Mouse (Mus musculus) liver, embryonic 16.5 days (tissue): ENCODE measurements around the gene Mgat4a. TPM values are rescaled to one million over a fixed set of nuclear protein-coding genes. Genes with fewer than 3 reads are reported as not detected.

Experiments
- ATAC-seq: fragments of 200-750 bp; cut with Nextera tagmentation; 2 replicates; pipeline ENCODE4 v1.8.0; 2017; ENCODE audit warnings: low read depth, mild to moderate bottlenecking, moderate number of reproducible peaks, moderate library complexity
- H3K27ac ChIP-seq: fragments of 300-500 bp; sonication (generic); 2 replicates; pipeline ENCODE4 v1.5.1; 2014; ENCODE audit warnings: mild to moderate bottlenecking, low read length
- H3K27me3 ChIP-seq: fragments of 300-500 bp; sonication (generic); 2 replicates; pipeline ENCODE4 v1.6.1; 2014; ENCODE audit warnings: low read depth, low read length, mixed read lengths; ENCODE audit not compliant: control insufficient read depth, insufficient read depth
- H3K36me3 ChIP-seq: fragments of 300-500 bp; sonication (generic); 2 replicates; pipeline ENCODE4 v1.6.1; 2014; ENCODE audit warnings: mild to moderate bottlenecking; ENCODE audit not compliant: control insufficient read depth, insufficient read depth
- H3K4me1 ChIP-seq: fragments of 300-500 bp; sonication (generic); 2 replicates; pipeline ENCODE4 v1.6.1; 2014; ENCODE audit warnings: low read depth, low read length, mixed read lengths; ENCODE audit not compliant: control insufficient read depth
- H3K4me2 ChIP-seq: fragments of 300-500 bp; sonication (generic); 2 replicates; pipeline ENCODE4 v1.6.1; 2014; ENCODE audit warnings: low read depth, low read length, mixed read lengths
- H3K4me3 ChIP-seq: fragments of 300-500 bp; sonication (generic); 2 replicates; pipeline ENCODE4 v1.5.1; 2014; ENCODE audit warnings: low read depth, mild to moderate bottlenecking, low read length
- H3K9ac ChIP-seq: fragments of 300-500 bp; sonication (generic); 2 replicates; pipeline ENCODE4 v1.6.1; 2014; ENCODE audit warnings: low read depth, low read length
- H3K9me3 ChIP-seq: fragments of 300-500 bp; sonication (generic); replicated peaks from 2 replicates; pipeline ENCODE4 v1.6.1; 2016; ENCODE audit warnings: low read length; ENCODE audit not compliant: control insufficient read depth
- WGBS: fragments of 180-500 bp; shearing (Covaris S2); extraction: QIAGEN DNeasy Blood & Tissue Kit; methylation state at CpG from one replicate; pipeline ENCODE4 v1.1.7; 2014; ENCODE audit not compliant: insufficient replicate concordance; 5-methylcytosine and 5-hydroxymethylcytosine counted together
- polyA plus RNA-seq: library from polyadenylated mRNA; unstranded; fragments of >200 nt; fragmentation: Nextera tagmentation; extraction: Ambion mirVana; gene quantifications from 2 replicates; pipeline ENCODE4 v1.2.1, GENCODE M21; 2015

The Mgat4a gene
- polyA plus RNA-seq, 1 experiment from 2014 or later: 0.86 TPM

DNA sequence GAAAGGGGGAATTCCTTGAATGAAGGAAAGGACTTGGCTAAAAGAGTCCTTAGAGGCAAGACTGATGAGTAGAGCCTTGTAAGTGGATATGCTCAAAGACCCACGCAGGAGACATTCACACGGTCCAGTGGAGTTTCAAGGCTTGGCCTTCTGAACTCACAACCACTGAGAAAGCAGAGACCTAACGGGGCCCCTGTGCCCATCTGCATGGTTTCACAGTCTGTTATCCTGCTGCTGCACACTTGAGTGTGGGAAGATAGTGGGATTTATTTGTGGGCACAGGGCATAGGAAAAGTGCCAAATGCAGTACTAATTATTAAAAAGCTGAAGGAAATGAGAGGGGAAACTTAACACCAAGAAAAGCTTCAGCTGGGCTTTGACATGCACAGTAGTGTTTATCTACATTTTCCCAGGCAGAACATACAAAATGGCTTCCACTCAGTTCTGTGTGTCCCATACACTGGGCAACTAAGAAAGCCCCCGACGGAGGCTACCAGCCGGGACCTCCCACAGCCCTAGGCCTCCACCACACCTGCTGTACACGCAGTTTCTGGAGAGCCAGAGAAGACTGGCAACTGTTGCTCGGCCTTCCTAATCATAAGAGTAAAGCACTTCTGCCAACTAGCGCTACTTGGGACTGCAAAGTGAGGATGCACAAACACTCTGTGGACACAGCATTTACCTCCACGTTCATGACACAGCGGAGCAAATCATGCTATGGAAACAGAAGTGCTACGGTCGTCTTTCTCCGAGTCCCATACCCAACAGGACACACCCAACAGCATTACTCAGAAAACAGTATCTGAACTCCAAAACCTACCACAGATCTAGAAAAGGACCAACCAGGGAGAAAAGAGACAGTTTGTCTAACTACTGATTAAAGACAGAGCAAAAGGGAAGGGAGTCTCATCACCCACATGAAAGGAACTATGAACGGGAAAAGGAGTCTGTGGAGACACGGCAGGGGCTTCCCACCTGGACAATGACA is 97.7 kb downstream of the Mgat4a start:
- Histone ChIP-seq H3K9me3 (no peaks in the 10 kb centered on the region), H3K36me3 (peaks cover 10% of the 10 kb centered on the region), H3K4me2 (no peak overlapping the region), H3K4me3 (no peak overlapping the region), H3K9ac (no peak overlapping the region), H3K4me1 (no peaks in the 10 kb centered on the region; the same call in 1 of the 2 replicates), H3K27ac (no peak overlapping the region), H3K27me3 (no peaks in the 10 kb centered on the region)
- no peak for ATAC-seq
- 71% methylated on average over 16 of the region's 16 CpGs for WGBS

DNA sequence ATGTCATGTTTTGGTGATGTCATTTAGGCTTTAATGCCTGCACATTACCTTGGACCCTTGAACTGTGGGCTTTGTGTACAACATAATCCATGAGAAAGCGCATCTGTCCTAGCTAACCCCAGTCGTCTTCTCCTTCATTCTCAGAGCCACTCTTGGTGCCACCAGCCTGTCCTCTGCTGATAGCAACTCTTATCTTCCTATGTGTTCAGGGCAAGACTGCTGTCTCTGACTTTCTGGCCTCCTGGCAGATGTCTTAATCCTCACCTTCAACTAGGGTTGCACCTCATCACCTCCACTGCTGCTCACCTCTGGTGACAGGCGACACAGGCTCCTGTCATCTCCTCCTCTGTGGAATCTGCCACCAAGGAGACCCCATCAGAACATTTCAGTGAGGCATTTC is 104.4 kb downstream of the Mgat4a start:
- H3K36me3 ChIP-seq: peaks cover 50% of the 10 kb centered on the region
- no peaks in the 10 kb centered on the region for H3K9me3 ChIP-seq
- peak overlapping the region; percentile 10; the same call in 1 of the 2 replicates for H3K27ac ChIP-seq
- H3K4me1 ChIP-seq: peaks cover 24% of the 10 kb centered on the region
- H3K4me3 ChIP-seq: peak overlapping the region; percentile 6; the same call in 1 of the 2 replicates
- peak; percentile 87 for ATAC-seq
- 39% methylated on average over 3 of the region's 3 CpGs for WGBS
- H3K9ac ChIP-seq: no peak overlapping the region
- H3K27me3 ChIP-seq: no peaks in the 10 kb centered on the region
- peak overlapping the region; percentile 42 for H3K4me2 ChIP-seq

DNA sequence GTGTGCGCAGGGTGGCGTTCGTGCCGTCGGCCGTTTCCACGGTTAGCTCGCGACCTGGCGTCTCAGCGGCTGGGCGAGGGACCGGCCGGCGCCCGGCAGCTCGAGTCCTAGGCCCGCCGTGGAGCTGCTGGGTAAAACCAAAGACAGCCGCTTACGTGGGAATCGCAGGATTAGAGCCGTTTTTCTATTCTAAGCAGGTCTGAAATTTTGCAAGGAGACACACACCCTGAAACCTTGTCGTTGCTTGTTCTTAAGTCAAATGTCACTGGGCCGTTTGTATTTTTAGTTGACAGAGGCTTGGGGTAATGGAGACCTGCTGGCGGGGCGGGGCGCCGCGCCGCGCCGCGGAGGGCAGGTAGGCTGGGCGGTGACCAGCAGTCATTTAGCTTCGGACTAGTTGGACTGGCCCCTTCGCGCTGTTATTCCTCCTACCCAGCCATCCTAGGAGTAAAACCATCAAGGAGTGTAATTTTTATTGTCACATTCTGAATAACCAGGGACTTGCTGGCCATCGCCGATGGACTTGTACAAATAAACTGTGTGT is 110.4 kb downstream of the Mgat4a start:
- Histone ChIP-seq H3K27me3 (no peaks in the 10 kb centered on the region), H3K4me1 (peaks cover 25% of the 10 kb centered on the region), H3K9me3 (no peaks in the 10 kb centered on the region), H3K36me3 (peaks cover 21% of the 10 kb centered on the region), H3K9ac (peak overlapping the region; percentile 92), H3K27ac (peak overlapping the region; percentile 88), H3K4me3 (peak overlapping the region; percentile 94), H3K4me2 (peak overlapping the region; percentile 77)
- peak; percentile 67 for ATAC-seq
- WGBS: 2% methylated on average over 40 of the region's 40 CpGs

DNA sequence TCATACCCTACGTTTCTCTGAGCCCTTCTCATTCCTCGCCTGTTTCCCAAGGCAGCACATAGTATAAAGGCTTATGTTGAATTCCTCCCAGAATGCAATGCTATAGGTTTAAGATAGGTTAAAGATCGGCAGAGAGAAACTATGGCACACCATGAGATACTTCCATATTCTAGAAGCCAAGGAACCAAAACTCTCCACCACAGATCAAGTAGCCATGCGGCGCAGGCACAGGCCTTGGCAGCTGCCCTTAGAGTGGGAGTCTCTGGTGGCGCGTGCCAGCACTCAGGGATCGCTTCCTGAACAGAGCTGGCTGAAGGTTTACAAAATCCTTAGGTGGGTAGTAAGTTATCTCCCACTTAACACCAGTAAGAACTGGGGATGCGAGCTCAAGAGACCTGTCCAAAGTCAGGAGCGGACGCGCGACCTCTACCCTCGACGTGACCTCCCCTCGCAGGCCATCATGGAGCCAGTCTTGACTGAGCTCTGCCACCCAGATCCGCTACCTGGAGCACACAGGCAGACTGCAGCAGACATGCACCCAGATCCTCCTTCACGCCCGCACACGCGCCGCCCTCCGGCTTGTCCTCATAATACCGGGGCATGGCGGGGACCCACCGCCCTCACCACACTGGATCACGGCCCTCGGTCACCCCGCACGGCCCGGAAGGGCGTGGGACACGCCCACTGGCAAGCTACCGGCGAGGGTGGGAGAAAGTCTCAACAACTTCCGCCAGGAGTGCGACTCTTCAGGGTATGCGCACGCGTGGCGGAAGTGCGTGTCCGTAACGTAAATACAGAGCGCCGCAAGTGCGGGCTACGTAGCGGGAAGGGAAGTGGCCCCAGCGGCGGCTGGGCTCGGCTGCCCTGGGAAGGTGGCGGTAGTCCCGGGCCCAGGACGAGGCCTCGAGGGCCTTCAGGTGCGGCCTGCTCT is 111.2 kb downstream of the Mgat4a start, which contains the start of the genes Coa5 and Unc50:
Gene Coa5, minus strand, starts transcription at position 738 of the 931 bp plus-strand sequence.
Gene Unc50, plus strand, starts transcription at position 774 of the 931 bp plus-strand sequence.
- peaks cover 20% of the 10 kb centered on the region for H3K36me3 ChIP-seq
- H3K9me3 ChIP-seq: no peaks in the 10 kb centered on the region
- peaks cover 24% of the 10 kb centered on the region for H3K4me1 ChIP-seq
- H3K27ac ChIP-seq: peak within 1 kb of the TSS; percentile 88
- peak within 1 kb of the TSS; percentile 94 for H3K4me3 ChIP-seq
- WGBS: 1% methylated on average over 57 of the region's 57 CpGs
- H3K9ac ChIP-seq: peak within 1 kb of the TSS; percentile 92
- peak; percentile 97 for ATAC-seq
- H3K27me3 ChIP-seq: no peaks in the 10 kb centered on the region
- H3K4me2 ChIP-seq: peak within 1 kb of the TSS; percentile 77

DNA sequence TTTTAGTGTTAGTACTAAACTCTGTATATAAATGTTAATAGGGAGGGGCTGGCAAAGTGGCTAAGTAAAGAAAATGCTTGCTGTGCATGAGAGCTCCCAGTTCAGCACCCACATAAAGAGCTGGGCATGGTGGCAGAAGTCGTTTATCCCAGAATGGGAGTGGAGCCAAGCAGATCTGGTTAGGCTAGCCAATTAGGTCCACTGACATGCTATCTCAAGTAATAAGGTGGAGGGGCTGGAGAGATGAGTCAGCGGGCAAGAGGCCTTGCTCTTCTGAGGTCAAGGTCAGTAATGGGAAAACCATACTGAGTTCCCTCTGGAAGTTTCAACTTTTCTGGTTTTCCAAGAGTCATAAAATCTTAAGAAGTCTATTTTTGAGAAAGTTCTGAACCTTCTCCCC is 111.9 kb downstream of the Mgat4a start:
- no peaks in the 10 kb centered on the region for H3K9me3 ChIP-seq
- peaks cover 18% of the 10 kb centered on the region for H3K36me3 ChIP-seq
- H3K27ac ChIP-seq: no peak overlapping the region

DNA sequence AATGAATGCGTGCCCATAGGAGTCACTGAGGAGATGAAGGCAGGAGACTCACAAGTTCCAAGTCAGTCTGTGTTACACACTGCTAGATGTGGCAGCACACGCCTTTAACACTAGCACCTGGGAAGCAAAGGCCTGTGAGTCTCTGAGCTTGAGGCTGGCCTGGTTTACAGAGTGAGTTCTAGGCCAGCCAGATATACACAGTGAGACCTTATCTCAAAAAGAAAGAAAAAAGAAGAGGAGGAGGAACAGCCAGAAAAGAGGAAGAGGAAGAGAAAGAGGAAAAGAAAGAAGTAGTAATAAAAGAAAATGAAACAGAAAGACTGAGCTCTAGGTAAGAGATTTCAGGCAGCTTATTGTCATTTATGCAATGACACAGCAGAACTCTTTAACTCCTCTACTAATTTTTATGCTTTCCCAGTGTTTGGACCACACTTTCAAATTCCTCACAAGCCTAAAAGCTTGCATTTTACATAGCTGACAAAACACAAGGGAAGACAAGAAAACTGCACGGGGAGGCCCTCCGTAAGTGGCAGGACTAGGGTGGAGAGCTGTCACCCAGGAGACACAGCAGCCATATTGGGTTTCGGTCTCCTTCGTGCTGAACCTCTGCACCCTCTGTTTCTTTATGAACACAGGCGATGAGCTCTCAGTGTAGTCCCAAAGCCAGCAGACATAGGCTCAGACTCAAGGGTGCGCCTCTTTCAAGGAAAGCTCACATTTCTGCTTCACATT is 113.5 kb downstream of the Mgat4a start:
- Histone ChIP-seq H3K4me3 (no peak overlapping the region), H3K27me3 (no peaks in the 10 kb centered on the region), H3K9me3 (no peaks in the 10 kb centered on the region), H3K9ac (no peak overlapping the region), H3K36me3 (peaks cover 7% of the 10 kb centered on the region), H3K4me1 (peaks cover 21% of the 10 kb centered on the region), H3K4me2 (no peak overlapping the region), H3K27ac (no peak overlapping the region)
- ATAC-seq: no peak
- 86% methylated on average over 8 of the region's 8 CpGs for WGBS

More for the DNA sequence above, 111.9 kb downstream of the Mgat4a start:
- H3K9ac ChIP-seq: no peak overlapping the region; the same call in 1 of the 2 replicates
- peak overlapping the region; percentile 94 for H3K4me3 ChIP-seq
- no peaks in the 10 kb centered on the region for H3K27me3 ChIP-seq
- no peak for ATAC-seq
- H3K4me1 ChIP-seq: peaks cover 24% of the 10 kb centered on the region
- WGBS: 28% methylated on average over 2 of the region's 2 CpGs
- peak overlapping the region; percentile 77 for H3K4me2 ChIP-seq

DNA sequence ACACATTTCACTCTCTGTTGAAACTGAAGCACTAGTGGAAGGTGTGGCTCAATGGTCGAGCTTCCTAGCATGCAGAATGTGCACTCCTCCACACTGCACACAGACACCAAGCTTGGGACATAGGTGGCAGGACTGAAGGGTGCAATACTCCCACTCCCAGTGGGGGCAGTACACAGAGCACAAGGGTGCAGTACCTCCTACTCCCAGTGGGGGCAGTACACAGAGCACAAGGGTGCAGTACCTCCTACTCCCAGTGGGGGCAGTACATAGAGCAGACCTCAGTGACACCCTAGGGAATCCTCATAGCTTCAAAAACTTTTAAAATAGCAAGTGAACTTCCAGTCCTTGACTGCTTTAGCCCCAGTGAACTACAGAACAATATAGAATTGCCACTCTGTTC is 121.4 kb downstream of the Mgat4a start:
- Histone ChIP-seq H3K4me1 (no peaks in the 10 kb centered on the region), H3K36me3 (peaks cover 15% of the 10 kb centered on the region), H3K4me3 (no peak overlapping the region), H3K27me3 (no peaks in the 10 kb centered on the region), H3K9ac (no peak overlapping the region), H3K4me2 (no peak overlapping the region), H3K27ac (no peak overlapping the region), H3K9me3 (no peaks in the 10 kb centered on the region)
- ATAC-seq: peak; percentile 63
- WGBS: 60% methylated on average over 1 of the region's 1 CpGs

DNA sequence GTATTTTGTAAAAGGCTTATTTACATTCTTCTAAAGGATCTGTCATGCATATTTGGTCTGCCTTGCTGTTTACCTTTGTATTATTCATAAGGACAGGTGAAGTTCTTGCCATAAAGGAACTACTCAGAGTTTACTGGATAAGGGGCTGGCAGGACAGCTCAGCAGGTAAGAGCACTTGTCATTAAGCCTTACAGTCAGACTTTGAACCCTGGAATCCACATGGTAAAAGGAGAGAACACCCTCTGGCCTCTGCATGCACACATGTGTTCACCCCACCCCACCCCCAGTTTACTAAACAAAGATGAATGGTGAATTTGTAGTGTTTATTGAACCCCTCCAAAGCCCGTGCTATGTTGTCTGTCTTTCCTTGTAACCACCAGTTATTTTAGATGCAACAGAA is 125.4 kb downstream of the Mgat4a start:
- no peaks in the 10 kb centered on the region for H3K9me3 ChIP-seq
- H3K4me3 ChIP-seq: no peak overlapping the region
- 69% methylated on average over 1 of the region's 1 CpGs for WGBS
- H3K4me1 ChIP-seq: no peaks in the 10 kb centered on the region
- no peak overlapping the region for H3K4me2 ChIP-seq
- H3K9ac ChIP-seq: no peak overlapping the region
- H3K27me3 ChIP-seq: no peaks in the 10 kb centered on the region
- peaks cover 12% of the 10 kb centered on the region for H3K36me3 ChIP-seq
- ATAC-seq: no peak
- H3K27ac ChIP-seq: no peak overlapping the region
